Mouse (Mus musculus): ENCODE results near the gene Tsnax. TPM values are rescaled to one million over a fixed set of nuclear protein-coding genes. Genes with fewer than 3 reads are reported as not detected.

The Tsnax gene
- total RNA-seq, 2 experiments from 2014 or later = 88.3 to 90.9 TPM

DNA sequence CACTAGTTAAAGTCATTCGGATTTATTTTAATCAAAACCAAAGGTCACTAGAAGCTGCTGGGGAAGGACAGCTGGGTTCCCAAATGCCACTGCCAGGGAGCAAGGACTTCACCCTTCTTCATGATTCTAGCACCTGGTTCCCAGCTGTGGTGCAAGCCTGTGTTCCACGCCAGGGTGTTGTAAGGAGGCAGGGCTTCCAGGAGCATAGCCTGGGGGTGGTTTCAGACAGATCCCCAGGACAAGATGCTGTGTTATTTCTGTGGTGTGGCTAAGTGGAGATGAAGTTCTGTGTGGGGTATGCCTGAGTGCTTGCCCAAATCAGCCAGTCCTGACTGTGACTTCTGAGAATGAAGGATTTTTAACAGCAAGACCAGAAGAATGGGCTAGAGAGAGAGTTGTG, 28.7 kb downstream of the Tsnax start:
- no peak for DNase-seq (ENCODE audit: low spot score in 2 of 2)

DNA sequence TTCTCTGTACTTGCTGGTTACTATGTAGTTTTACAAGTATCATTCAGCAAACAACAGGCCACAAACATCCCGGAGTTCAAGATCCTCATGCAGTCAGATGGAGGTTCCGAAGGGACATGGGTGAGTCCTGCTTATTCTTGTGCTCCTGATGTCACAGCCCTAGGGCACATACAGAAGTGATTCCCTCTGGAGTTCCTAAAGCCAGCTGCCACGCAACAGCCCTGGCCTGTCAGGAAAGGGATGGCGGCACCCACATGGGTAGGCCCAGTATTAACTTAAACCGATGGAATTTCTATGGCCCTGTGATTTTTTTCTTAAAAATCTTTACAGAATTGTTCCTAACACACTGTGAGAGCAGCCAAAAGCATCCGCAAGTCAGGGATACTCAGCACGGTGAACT, 30.6 kb downstream of the Tsnax start:
- DNase-seq (ENCODE audit: low spot score in 2 of 2) = no peak

DNA sequence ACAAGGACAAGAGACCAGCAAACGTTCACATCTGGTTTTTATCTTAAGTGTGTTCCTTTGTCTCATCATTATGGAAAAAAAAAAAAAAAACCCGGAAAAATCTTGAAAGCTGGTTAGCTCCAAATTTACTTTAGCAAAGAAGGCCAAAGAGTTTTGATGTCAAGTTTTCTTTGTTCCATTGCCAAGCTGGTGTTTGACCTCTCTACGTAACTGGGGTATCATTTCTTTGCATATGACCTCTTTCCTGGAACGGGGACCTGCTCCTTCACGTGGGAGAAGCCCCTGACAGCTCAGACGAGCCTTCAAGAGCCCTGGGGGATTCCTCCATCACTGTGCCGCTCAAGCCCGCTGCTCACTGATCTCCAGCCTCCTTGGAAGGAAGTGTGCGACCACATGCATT, 31.1 kb downstream of the Tsnax start:
- DNase-seq (ENCODE audit: low spot score in 2 of 2) = no peak

DNA sequence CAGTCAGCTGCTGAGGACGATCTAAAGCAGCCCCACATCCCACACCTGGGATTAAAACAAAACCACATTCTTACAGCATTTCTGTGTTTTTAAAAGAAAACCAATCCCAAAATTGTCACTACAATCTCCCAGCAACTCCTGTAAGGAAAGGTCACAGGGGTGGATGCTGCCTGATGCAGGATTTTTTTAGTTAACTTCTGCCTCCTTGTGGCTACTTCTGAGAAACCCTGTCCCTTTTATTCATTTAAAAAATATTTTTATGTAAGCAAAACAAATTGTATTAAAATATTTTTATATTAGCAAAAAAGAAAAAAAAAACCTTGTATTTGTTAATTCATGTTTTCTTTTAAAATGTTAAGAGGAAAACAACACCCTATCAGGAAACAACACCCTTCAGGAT, 33.0 kb downstream of the Tsnax start:
- DNase-seq (ENCODE audit: low spot score in 2 of 2) = no peak

DNA sequence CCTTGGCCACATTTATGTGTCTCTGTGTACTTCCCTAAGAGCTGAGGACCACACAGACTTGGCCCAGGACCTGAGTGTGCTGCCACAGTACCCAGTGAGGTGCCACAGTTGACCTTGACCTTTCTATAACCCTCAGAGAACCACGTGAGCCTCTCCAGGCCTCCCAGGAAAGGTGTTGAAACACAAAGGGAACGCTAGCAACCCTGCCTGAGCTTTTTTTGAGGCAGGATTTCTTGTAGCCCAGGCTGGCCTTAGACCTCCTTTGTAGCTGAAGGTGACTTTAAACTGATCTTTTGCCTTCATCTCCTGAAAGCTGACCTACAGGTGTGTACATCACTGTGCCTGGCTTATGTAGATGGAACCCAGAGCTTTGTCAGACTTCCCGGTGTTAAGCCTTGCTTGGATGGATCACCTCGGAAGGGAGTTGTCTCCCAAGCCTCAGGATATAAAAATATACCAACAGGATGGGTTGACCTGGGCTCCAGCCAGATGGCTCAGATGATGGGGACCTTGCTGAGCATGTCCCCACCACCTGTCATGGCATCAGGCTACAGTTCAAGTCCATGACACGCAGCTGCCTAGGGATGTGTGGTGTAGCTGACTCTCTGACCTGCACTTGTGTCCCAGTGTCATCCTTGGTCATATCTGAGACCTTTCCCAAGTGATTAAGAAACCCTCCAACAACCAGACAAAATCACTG, 36.4 kb downstream of the Tsnax start:
- no peak for DNase-seq (ENCODE audit: low spot score in 2 of 2)

DNA sequence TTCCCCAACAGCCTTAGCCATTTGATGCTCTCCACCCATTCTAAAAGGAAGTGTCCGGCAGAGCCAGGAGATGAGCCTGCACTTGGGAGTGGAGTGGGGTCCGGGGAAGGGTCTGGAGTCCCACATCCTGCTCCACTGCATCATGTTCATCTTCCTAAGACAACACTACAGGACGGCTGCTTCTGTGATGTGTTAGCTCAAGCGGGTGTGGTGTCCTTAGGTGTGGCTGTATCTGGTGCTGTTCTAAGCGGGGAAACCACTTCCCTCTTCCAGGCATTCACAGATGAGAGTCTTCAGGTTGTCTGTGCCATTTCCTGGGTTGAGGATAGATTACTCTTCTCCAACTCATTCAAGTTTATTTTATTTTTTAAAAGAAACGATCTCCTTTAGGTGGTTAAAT, 37.0 kb downstream of the Tsnax start:
- DNase-seq (ENCODE audit: low spot score in 2 of 2) = no peak

DNA sequence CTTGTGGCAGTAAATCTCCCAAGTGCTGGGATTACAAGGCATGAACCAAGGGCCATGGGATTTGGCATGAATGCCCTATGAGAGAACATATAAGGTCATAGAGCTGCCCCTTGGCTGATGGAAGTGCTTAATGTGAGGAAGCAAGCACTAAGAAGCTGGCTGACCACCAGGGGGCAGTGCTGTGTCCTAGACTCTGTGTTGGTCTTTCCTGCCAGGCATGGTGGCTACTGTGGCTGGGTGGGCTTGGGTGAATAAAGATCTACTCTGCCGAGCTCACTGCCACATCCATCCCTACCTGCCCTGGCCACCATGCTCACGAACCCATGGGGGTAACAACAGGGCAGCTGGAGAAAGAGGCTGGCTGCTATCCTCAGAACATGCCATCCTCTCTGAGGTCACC, 39.2 kb downstream of the Tsnax start:
- peak; percentile 82 to 83 for DNase-seq (ENCODE audit: low spot score in 2 of 2)

DNA sequence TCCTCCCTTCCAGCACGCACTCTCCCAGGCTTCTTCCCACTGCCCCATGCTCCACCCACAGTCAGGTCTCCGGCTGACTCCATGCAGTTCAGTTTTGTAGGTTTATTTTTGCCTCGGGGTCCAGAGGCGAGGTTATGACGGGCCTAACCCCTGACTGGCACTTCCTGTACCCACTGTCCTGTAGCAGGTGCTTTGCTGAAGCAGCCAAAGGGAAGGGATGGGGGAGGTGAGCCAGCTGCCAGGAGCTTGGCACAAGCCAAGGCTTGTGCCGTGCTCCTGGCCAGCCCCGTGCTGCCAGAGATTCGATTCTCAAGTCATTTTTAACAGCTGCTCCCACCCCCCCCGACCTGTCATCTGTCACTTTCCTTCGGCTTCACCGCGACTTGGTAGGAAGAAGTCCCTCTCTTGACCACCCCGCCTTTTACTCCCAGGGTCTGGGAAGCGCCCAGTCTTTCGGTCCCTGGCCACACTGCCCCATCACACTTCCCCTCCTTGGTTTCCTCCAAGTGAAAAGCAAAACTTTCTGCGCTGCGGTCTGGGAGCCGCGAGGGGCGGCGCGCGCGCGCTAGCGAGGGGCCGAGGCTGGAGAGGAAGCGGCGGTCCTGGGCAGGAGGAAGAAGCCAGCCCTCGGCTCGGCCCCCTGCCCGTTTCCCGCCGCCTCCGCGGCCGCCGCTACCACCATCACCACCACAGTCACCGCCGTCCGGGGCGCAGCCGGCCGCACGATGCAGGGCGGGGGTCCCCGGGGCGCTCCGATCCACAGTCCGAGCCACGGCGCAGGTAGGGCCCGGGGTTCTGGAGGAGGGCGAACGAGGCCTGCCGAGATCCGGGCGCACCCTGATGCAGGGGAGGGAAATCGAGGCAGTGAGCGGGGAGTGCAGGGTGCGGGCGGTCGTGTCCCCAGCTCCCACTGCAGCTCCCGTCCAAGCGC, 41.0 kb downstream of the Tsnax start, which contains the start of gene Disc1:
Gene Disc1, plus strand, starts transcription at position 691 of the 931 bp plus-strand sequence.
- DNase-seq (ENCODE audit: low spot score in 2 of 2) = peak; percentile 47 to 66

DNA sequence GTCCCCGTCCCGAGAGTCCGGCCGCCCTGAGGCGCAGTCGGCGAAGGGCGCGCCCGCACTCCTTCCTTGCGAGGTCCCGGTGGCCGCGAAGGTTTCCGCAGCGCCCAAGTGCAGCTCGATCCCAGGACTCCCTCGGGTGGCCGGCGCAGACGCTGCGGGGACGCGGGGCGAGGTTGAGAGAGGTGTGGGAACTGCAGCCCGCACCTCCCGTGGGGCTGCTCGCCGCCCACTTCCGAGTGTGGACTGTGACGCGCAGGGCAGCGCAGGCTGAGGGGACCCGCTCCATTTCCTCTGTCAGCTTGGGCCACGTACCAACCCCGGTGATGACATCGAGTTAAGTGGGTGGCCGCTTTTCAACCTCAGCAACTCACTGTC, 41.6 kb downstream of the Tsnax start:
- peak; percentile 47 to 64 for DNase-seq (ENCODE audit: low spot score in 2 of 2)

DNA sequence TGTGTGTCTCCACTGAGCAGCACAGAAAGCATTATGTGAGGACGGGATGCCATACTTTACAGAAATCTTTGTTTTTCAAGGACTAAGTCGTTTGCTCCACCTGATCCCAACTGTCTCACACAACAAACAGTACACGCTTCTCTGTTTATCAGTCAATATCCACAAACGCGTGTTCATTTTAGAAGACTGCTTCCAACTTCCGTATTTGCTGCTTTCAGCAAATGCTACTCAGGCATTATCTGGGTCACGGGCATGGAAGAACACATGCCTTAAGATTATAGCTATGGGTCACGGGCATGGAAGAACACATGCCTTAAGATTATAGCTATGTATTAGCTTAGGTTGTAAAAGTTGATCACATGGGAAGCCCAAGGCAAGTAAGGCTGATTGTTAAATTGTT, 48.1 kb downstream of the Tsnax start:
- no peak for DNase-seq (ENCODE audit: low spot score in 2 of 2)

DNA sequence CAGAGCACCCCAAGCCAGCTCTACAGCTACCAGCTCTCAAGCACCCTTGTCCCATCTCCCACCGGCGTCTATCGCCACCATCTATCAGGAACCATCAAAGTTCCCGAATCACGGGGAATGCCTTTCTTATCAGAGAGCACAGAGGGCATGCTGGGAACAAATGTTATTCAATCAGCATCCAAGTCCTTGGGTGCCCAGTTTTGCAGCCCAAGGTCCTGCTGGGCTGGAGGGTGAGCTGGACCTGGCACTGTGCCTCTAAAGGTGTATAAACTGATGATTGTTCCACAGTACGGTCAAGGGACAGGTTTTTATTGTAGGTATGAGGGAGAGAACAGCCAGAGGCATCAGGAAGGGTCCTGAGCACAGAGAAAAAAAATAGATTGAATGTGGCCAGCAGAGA, 52.8 kb downstream of the Tsnax start:
- no peak for DNase-seq (ENCODE audit: low spot score in 2 of 2)

DNA sequence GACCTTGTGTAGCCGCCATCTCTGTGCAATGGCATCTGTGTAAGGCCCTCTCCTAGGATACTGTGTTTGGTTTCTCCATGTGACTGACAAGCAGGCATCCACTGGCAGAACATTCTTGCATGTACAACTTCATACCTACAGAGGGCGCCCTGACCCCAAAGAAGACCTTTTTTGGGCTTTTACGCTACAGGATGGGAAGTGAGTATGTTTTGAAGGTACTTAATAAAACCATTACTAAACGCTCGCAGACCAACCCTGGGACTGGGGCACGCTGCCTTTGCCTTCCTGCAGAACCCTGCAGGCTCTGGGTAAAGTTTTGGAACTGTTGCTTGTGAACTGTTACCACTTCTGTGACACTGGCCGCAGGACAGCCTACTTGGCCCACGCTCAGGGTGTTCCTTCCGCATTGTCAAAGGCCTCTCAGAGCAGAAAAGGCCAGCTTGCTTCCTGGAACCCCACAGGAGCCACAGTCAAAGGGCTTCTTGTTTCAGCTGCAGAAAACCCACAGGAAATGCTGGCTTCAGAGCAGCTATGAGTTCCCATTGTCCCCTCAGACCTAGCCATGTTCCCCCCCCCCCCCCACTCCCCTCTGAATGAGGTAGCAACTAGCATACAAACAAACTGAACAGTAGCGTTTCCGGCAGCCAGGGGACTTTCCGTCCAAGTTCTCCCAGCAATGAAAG, 54.3 kb downstream of the Tsnax start:
- peak; percentile 72 to 79 for DNase-seq (ENCODE audit: low spot score in 2 of 2)

DNA sequence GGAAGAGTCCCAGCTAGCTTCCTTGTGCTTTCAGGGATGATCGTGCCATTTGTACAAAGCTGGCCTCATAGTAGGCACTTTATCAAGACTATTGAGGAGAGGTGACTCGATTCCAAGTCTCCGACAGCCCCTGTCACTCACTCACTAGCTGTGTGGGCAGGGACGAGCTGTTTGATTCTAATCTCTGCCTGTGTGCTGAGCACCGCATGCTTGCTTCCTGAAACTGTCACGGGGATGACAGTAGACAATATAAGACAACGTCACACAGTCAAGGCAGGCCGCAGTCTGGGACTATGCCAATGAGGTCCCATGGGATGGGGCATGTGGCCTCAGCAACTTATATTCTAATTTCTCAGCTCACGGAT, 54.8 kb downstream of the Tsnax start:
- peak; percentile 51 to 55 for DNase-seq (ENCODE audit: low spot score in 2 of 2)

DNA sequence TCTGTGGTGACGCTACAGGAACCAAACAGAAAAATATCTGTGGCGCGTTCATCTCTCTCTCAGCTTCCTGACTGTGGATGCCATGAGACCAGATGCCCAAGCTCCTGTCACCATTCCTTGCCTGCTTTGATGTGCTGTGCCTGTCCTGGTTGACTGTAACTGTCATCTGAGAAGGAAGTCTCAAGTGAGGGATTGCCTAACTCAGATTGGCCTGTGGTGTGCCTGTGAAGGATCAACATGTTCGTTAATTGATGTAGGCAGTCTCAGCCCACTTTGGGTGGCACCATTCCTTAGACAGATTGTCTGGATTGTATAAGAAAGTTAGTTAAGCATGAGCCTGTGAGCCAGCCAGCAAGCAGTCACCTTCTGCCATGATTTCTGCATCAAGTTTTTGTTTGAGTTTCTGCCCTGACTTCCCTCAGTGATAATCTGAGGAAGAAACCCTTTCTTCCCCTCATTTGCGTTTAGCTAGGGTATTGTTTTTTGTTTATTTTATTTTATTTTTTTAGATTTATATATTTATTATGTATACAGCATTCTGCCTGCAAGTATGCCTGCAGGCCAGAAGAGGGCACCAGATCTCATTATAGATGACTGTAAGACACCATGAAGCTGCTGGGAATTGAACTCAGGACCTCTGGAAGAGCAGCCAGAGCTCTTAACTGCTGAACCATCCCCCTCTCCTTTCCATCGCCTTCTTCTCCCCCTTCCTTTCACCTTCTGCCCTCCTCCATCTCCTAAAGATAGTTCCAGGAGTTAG, 55.5 kb downstream of the Tsnax start:
- no peak for DNase-seq (ENCODE audit: low spot score in 2 of 2)

DNA sequence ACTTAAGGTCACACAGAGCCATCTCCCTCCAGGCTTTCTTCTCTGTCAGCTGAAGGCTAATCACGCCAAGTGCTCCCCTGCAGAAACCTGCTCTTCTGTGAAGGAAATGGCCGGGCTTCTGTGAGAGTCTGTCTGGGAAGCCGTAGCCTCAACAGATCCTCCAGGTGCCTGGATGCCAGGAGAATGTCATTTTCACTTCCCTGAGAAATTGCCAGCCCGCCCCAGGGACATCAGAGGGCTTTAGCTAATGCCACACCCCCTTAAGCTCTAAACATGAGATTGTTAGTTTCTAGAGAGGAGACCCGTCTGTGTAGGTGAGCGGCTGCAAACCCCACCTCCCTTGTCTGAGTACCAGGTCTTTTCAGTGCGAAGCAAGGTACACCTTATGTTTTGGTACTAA, 56.5 kb downstream of the Tsnax start:
- DNase-seq (ENCODE audit: low spot score in 2 of 2) = no peak

DNA sequence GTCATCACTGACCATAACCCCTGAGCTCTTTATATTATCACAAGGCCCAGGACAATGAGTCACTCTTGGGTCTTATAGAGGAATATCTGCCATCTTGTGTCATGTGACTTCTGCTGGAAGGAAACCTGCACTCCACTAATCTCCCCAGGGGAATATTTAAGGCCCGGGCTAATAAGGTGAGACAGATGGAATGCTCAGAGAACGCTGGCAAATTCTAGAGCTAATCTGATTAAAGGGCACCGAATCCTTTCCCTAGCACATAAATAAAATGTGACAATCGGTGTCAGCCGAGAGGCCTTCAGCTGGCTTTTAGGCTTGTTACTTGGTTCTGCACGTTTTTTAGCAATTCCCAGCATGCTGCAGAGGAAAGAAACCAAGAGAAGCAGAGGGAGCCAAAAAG, 56.9 kb downstream of the Tsnax start:
- DNase-seq (ENCODE audit: low spot score in 2 of 2) = no peak

DNA sequence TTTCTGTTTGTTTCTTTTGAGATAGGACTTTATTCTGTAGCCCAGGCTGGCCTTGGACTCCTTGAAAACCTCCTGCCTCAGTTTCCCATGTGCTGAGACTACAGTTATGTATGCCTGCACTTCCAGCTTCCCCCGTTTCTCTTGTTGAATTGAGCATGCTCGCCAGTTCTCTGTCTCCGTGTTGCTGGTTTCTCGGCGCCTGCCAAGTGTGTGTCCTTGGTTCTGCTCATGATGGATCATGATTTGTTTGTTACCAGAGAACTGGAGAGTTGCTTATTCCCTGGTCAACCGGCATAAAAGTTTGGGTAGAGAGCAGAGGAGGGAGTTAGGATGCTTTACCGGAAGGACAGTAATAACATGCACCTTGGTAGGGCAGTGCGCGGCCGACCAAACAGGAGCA, 61.3 kb downstream of the Tsnax start:
- no peak for DNase-seq (ENCODE audit: low spot score in 2 of 2)

DNA sequence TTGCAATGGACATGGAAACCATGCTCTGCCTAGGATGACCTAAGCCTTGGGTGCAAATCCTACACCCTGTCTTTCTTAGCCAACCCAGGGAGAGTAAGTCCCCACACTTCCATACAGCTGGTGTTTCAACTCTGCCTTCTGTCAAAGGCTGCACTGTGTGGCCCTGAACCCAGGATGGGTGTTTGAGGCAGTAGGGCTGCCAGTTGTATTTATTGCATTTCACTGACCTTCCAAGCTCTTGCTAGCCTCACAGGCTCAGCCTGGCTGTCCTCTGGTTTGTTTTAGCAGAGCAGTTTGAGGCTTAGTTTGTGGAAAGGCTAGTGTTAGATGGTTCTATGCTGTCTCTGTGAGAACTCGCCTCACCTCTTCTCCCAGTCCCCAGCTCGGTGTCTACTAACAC, 61.8 kb downstream of the Tsnax start:
- no peak for DNase-seq (ENCODE audit: low spot score in 2 of 2)

DNA sequence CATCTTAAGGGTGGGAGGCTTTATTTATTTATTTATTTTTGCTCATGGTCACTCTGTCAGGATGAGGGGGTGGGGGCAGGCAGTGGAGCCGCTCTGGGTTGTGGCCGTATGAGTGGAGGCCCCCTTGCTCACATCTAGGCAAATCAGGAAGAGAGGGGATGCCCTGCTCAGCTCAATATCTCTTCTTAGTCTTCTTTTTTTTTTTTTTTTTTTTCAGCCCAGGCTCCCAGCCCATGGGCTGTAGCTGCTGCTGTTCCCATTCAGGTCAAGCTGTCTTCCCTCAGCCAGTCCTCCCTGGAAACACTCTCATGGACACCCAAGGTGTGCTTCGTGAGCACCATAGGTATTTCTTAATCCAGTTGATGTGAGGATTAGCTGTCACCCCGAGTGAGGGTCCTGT, 62.6 kb downstream of the Tsnax start:
- no peak for DNase-seq (ENCODE audit: low spot score in 2 of 2)

DNA sequence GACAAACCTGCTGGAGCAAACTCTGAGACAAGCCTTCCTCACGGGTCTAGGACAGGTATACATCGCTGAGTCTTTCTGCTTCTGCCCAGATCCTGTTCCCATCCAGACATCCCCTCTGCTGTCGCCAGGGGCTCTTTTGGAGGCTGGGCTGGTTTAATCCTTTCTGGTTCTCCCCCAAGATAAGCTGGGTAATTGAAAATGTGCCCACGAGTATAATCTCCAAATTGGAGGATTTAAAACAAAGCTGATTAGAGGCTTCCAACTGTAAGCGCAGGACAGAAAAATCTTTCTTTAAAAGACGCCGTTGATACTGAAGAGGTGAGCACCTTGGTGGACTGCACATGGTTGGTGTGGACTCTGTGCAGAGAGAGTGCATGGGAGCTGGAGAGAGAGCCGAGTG, 64.5 kb downstream of the Tsnax start:
- no peak for DNase-seq (ENCODE audit: low spot score in 2 of 2)

DNA sequence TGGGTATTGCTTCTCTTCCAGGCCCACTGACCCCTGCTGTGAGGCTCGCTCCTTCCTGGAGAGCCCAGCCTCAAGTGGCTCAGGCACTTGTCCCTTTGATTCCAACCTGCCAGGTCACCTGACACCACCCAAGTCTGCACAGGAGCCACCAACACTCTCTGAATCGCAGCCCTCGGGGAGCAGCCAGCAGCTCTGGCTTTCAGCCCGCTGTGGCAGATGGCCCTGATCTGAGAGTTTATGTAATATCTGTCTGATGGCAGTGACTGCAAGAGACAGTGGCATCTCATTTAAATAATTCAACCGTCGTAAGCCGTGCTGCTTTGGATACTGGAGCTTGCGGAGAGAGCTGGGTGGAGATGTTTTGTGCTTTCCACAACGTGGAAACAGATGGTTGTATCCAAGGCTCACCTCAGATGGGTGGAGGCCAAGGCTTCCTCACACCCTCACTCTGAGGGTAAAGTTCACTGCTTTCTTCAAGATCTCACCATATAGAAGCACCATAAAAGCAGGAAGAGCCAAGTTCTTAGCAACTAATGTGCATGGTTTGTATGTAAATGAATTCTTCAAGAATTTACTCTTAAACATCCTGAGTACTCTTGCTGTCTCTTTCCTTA, 66.1 kb downstream of the Tsnax start:
- peak; percentile 84 to 85 for DNase-seq (ENCODE audit: low spot score in 2 of 2)

Data from layer of hippocampus, postnatal 10 days (tissue).